Mouse (Mus musculus) intestine, postnatal 0 days (tissue): ENCODE measurements around the gene Gm609. TPM values are rescaled to one million over a fixed set of nuclear protein-coding genes. Genes with fewer than 3 reads are reported as not detected.
A peak's percentile ranks its signal among the peaks of the same experiment; 100 is the strongest.
"Not testable (repeated sequence)": the region's sequence is repeated elsewhere in the genome, so short reads cannot be mapped to it uniquely, and the experiment has no call there.

Experiments used
- ATAC-seq: fragments of 200-750 bp; cut with Nextera tagmentation; 2 replicates; pipeline ENCODE4 v1.8.0; 2017; ENCODE audit warnings: mild to moderate bottlenecking, moderate TSS enrichment, moderate library complexity
- H3K27ac ChIP-seq: fragments of 300-500 bp; sonication (generic); 2 replicates; pipeline ENCODE4 v1.5.1; 2014; ENCODE audit warnings: mild to moderate bottlenecking, low read depth, low read length, moderate library complexity
- H3K27me3 ChIP-seq: fragments of 300-500 bp; sonication (generic); replicated peaks from 2 replicates; pipeline ENCODE4 v1.6.1; 2014; ENCODE audit warnings: low read length, mixed read lengths; ENCODE audit not compliant: control insufficient read depth, insufficient read depth
- H3K36me3 ChIP-seq: fragments of 300-500 bp; sonication (generic); 2 replicates; pipeline ENCODE4 v1.6.1; 2014; ENCODE audit warnings: mild to moderate bottlenecking, moderate library complexity; ENCODE audit not compliant: control insufficient read depth, insufficient read depth
- H3K4me1 ChIP-seq: fragments of 300-500 bp; sonication (generic); replicated peaks from 2 replicates; pipeline ENCODE4 v1.6.1; 2014; ENCODE audit warnings: antibody characterized with exemption, low read length, mixed read lengths; ENCODE audit not compliant: control insufficient read depth, insufficient read depth
- H3K4me2 ChIP-seq: fragments of 300-500 bp; sonication (generic); replicated peaks from 2 replicates; pipeline ENCODE4 v1.6.1; 2014; ENCODE audit warnings: low read depth, mild to moderate bottlenecking, moderate library complexity
- H3K4me3 ChIP-seq: fragments of 300-500 bp; sonication (generic); 2 replicates; pipeline ENCODE4 v1.5.1; 2014; ENCODE audit warnings: low read depth, low read length
- H3K9ac ChIP-seq: fragments of 300-500 bp; sonication (generic); 2 replicates; pipeline ENCODE4 v1.6.1; 2014; ENCODE audit warnings: mild to moderate bottlenecking, low read depth, low read length
- H3K9me3 ChIP-seq: fragments of 300-500 bp; sonication (generic); 2 replicates; pipeline ENCODE4 v1.6.1; 2016; ENCODE audit warnings: mixed run types; ENCODE audit not compliant: control insufficient read depth
- CTCF ChIP-seq: sonication (generic); IDR thresholded peaks from 2 replicates; pipeline ENCODE4 v1.5.1; 2016; ENCODE audit warnings: low read depth, mild to moderate bottlenecking, control low read depth, antibody characterized with exemption, moderate library complexity
- WGBS: fragments of 180-500 bp; shearing (Covaris S2); extraction: QIAGEN DNeasy Blood & Tissue Kit; methylation state at CpG from one replicate; pipeline ENCODE4 v1.1.7; 2014; 5-methylcytosine and 5-hydroxymethylcytosine counted together
- polyA plus RNA-seq: library from polyadenylated mRNA; unstranded; fragments of >200 nt; fragmentation: Nextera tagmentation; extraction: Ambion mirVana; gene quantifications from 2 replicates; pipeline ENCODE4 v1.2.1, GENCODE M21; 2015

The Gm609 gene
- polyA plus RNA-seq, 1 experiment from 2014 or later: 1.9 TPM

GRCm38 (mm10) chr16:45476991-45477390 lies 15.8 kb downstream of the Gm609 start:
- Histone ChIP-seq H3K9me3 (no peaks in the 10 kb centered on the region), H3K4me2 (no peak overlapping the region), H3K27ac (no peak overlapping the region), H3K4me3 (no peak overlapping the region), H3K36me3 (no peaks in the 10 kb centered on the region), H3K4me1 (no peaks in the 10 kb centered on the region), H3K27me3 (no peaks in the 10 kb centered on the region), H3K9ac (no peak overlapping the region)
- no peak for ATAC-seq
- TF ChIP-seq CTCF: no peak

GRCm38 (mm10) chr16:45471836-45472235 lies 20.9 kb downstream of the Gm609 start:
- not testable (repeated sequence) for H3K4me2 ChIP-seq, H3K27ac ChIP-seq, ATAC-seq, H3K9ac ChIP-seq, H3K27me3 ChIP-seq, H3K4me3 ChIP-seq, H3K4me1 ChIP-seq, H3K9me3 ChIP-seq, H3K36me3 ChIP-seq
- WGBS: 50% methylated on average over 3 of the region's 3 CpGs

GRCm38 (mm10) chr16:45454762-45455161 lies 38.0 kb downstream of the Gm609 start:
- no peaks in the 10 kb centered on the region for H3K4me1 ChIP-seq
- H3K9ac ChIP-seq: no peak overlapping the region
- H3K27me3 ChIP-seq: no peaks in the 10 kb centered on the region
- H3K4me3 ChIP-seq: no peak overlapping the region
- no peak overlapping the region for H3K4me2 ChIP-seq
- ATAC-seq: no peak
- no peak overlapping the region for H3K27ac ChIP-seq
- H3K36me3 ChIP-seq: no peaks in the 10 kb centered on the region
- no peak for TF ChIP-seq CTCF
- H3K9me3 ChIP-seq: no peaks in the 10 kb centered on the region

- ATAC-seq: no peak
Measured at GRCm38 (mm10) chr16:45437230-45437739, 55.5 kb downstream of the Gm609 start.

GRCm38 (mm10) chr16:45435591-45435990 lies 57.2 kb downstream of the Gm609 start:
- Histone ChIP-seq H3K4me2 (no peak overlapping the region), H3K9ac (no peak overlapping the region), H3K9me3 (no peaks in the 10 kb centered on the region), H3K4me1 (no peaks in the 10 kb centered on the region), H3K4me3 (no peak overlapping the region), H3K27me3 (no peaks in the 10 kb centered on the region), H3K27ac (no peak overlapping the region), H3K36me3 (no peaks in the 10 kb centered on the region; the same call in 1 of the 2 replicates)
- TF ChIP-seq CTCF: no peak
- no peak for ATAC-seq

More at GRCm38 (mm10) chr16:45437230-45437739, 55.5 kb downstream of the Gm609 start:
- H3K27me3 ChIP-seq: no peaks in the 10 kb centered on the region
- no peak overlapping the region for H3K9ac ChIP-seq
- WGBS: 89% methylated on average over 1 of the region's 1 CpGs
- H3K4me2 ChIP-seq: no peak overlapping the region
- H3K9me3 ChIP-seq: no peaks in the 10 kb centered on the region
- H3K27ac ChIP-seq: no peak overlapping the region
- no peak overlapping the region for H3K4me3 ChIP-seq
- H3K36me3 ChIP-seq: no peaks in the 10 kb centered on the region; the same call in 1 of the 2 replicates
- no peaks in the 10 kb centered on the region for H3K4me1 ChIP-seq
- TF ChIP-seq CTCF: no peak

GRCm38 (mm10) chr16:45427651-45428050 lies 65.1 kb downstream of the Gm609 start:
- H3K36me3 ChIP-seq: no peaks in the 10 kb centered on the region
- H3K4me2 ChIP-seq: no peak overlapping the region
- no peaks in the 10 kb centered on the region for H3K9me3 ChIP-seq
- H3K9ac ChIP-seq: no peak overlapping the region
- TF ChIP-seq CTCF: no peak
- no peak overlapping the region for H3K4me3 ChIP-seq
- ATAC-seq: no peak
- H3K27me3 ChIP-seq: no peaks in the 10 kb centered on the region
- 84% methylated on average over 9 of the region's 9 CpGs for WGBS
- no peak overlapping the region for H3K27ac ChIP-seq
- H3K4me1 ChIP-seq: no peaks in the 10 kb centered on the region

- Histone ChIP-seq H3K4me1 (no peaks in the 10 kb centered on the region), H3K9ac (no peak overlapping the region), H3K4me2 (no peak overlapping the region), H3K27me3 (no peaks in the 10 kb centered on the region), H3K36me3 (no peaks in the 10 kb centered on the region), H3K9me3 (no peaks in the 10 kb centered on the region), H3K4me3 (no peak overlapping the region), H3K27ac (no peak overlapping the region)
- TF ChIP-seq CTCF: peak; percentile 51
- ATAC-seq: no peak
Measured at GRCm38 (mm10) chr16:45413497-45413896, 79.3 kb downstream of the Gm609 start.

- peak overlapping the region; percentile 62 for H3K4me2 ChIP-seq
- not testable (repeated sequence) for ATAC-seq, H3K4me1 ChIP-seq, H3K36me3 ChIP-seq, H3K9me3 ChIP-seq, H3K27me3 ChIP-seq
- 0 out of 2 replicates have a peak overlapping the region, but pooled peaks have one; percentile 66 for H3K9ac ChIP-seq
- H3K4me3 ChIP-seq: peak overlapping the region; percentile 54
- H3K27ac ChIP-seq: peak overlapping the region; percentile 71; the same call in 1 of the 2 replicates
- WGBS: 34% methylated on average over 7 of the region's 7 CpGs
Measured at GRCm38 (mm10) chr16:45409064-45409446, 83.7 kb downstream of the Gm609 start.
